Mouse (Mus musculus) heart, adult 2 months (tissue): ENCODE results near the gene Kng2.

Experiments used
- CTCF ChIP-seq: fragments of 200-600 bp; IDR thresholded peaks from 2 replicates; pipeline ENCODE4 v1.8.1; 2022; ENCODE audit warnings: antibody characterized with exemption, mild to moderate bottlenecking, moderate library complexity
- POLR2A ChIP-seq: fragments of 200-500 bp; IDR thresholded peaks from 2 replicates; pipeline ENCODE4 v1.6.1; 2011; ENCODE audit warnings: mild to moderate bottlenecking, low read depth, low read length, control low read depth; ENCODE audit not compliant: insufficient read depth

GRCm38 (mm10) chr16:22955397-22956084, 73.7 kb downstream of the Kng2 start:
- TF ChIP-seq POLR2A (no peak), CTCF (no peak)
